Mouse (Mus musculus) embryonic facial prominence, embryonic 12.5 days (tissue): ENCODE data around the gene Polr3g. TPM values are rescaled to one million over a fixed set of nuclear protein-coding genes. Genes with fewer than 3 reads are reported as not detected.

Experiments
- ATAC-seq: fragments of 200-750 bp; cut with Nextera tagmentation; 2 replicates; pipeline ENCODE4 v1.8.0; 2017; ENCODE audit not compliant: insufficient number of reproducible peaks, insufficient read depth, low FRiP score, low TSS enrichment
- H3K27ac ChIP-seq: fragments of 300-500 bp; sonication (generic); 2 replicates; pipeline ENCODE4 v1.5.1; 2016; ENCODE audit warnings: mild to moderate bottlenecking
- H3K27me3 ChIP-seq: fragments of 300-500 bp; sonication (generic); 2 replicates; pipeline ENCODE4 v1.6.1; 2016; ENCODE audit warnings: mild to moderate bottlenecking, moderate library complexity
- H3K36me3 ChIP-seq: fragments of 300-500 bp; sonication (generic); 2 replicates; pipeline ENCODE4 v1.6.1; 2016; ENCODE audit warnings: mild to moderate bottlenecking
- H3K4me1 ChIP-seq: fragments of 300-500 bp; sonication (generic); 2 replicates; pipeline ENCODE4 v1.6.1; 2016
- H3K4me2 ChIP-seq: fragments of 300-500 bp; sonication (generic); replicated peaks from 2 replicates; pipeline ENCODE4 v1.6.1; 2016; ENCODE audit warnings: mild to moderate bottlenecking, moderate library complexity
- H3K4me3 ChIP-seq: fragments of 300-500 bp; sonication (generic); 2 replicates; pipeline ENCODE4 v1.5.1; 2016; ENCODE audit warnings: mild to moderate bottlenecking
- H3K9ac ChIP-seq: fragments of 300-500 bp; sonication (generic); 2 replicates; pipeline ENCODE4 v1.6.1; 2016; ENCODE audit warnings: mild to moderate bottlenecking, moderate library complexity
- H3K9me3 ChIP-seq: fragments of 300-500 bp; sonication (generic); 2 replicates; pipeline ENCODE4 v1.6.1; 2016; ENCODE audit warnings: mild to moderate bottlenecking, moderate library complexity
- WGBS: fragments of 180-500 bp; shearing (Covaris S2); methylation state at CpG from one replicate; pipeline ENCODE4 v1.1.7; 2016; 5-methylcytosine and 5-hydroxymethylcytosine counted together
- polyA plus RNA-seq: library from polyadenylated mRNA; unstranded; fragments of >200 nt; fragmentation: Nextera tagmentation; extraction: Ambion mirVana; gene quantifications from 2 replicates; pipeline ENCODE4 v1.2.1, GENCODE M21; 2016

Polr3g gene
- polyA plus RNA-seq, 1 experiment from 2014 or later = 17.2 TPM

DNA sequence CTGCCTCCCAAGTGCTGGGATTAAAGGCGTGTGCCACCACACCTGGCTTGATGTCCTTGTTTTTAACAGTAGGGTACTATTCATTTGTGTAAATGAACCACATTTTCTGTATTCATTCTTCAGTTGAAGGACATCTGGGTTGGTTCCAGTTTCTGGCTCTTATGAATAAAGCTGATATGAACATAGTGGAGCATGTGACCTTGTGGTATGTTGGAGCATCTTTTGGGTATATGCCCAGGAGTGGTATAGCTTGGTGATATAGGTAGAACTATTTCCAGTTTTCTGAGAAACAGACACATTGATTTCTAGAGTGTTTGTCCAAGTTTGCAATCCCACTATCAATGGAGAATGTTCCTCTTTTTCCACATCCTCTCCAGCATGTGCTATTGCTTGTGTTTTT, 3.1 kb upstream of the Polr3g start:
- no peak overlapping the region for H3K4me3 ChIP-seq
- H3K9me3 ChIP-seq = no peaks in the 10 kb centered on the region
- no peak overlapping the region for H3K27ac ChIP-seq
- H3K36me3 ChIP-seq = no peaks in the 10 kb centered on the region
- no peak overlapping the region for H3K4me2 ChIP-seq
- no peak for ATAC-seq
- peaks cover 2% of the 10 kb centered on the region; the same call in 1 of the 2 replicates for H3K27me3 ChIP-seq
- 90% methylated on average over 1 of the region's 1 CpGs for WGBS
- no peaks in the 10 kb centered on the region for H3K4me1 ChIP-seq
- no peak overlapping the region for H3K9ac ChIP-seq

DNA sequence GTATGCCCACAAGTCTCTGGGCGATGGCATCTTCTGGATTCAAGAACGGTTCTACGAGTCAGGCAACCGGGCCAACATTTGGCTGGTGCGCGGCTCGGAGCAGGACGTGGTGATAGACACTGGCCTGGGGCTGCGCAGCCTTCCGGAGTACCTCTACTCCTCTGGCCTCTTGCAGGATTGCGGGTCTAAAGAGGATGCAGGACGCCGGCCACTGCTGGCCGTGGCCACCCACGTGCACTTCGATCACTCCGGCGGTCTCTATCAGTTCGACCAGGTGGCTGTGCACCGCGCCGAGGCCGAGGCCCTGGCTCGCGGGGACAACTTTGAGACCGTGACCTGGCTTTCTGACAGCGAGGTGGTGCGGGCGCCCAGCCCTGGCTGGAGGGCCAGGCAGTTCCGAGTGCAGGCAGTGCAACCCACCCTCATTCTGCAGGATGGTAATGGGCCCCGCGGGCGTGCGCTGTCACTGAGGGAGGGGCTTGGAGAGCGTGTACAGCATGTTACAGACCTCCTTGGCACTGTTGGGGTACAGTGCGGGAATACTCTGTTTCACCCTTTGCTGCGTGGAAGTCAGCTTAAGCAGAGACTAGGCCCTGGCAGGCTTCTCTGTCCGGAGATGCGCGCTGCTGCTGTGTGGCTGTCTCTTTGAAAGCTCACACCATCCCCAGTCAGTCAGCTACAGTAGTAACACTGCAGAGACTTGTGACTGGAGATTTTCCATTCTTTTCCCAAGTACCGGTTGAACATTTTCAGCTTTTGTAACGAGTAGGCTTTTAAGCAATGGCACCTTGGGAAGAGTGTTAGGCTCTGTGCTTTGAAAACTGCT, 946 bp upstream of the Polr3g start:
- Histone ChIP-seq H3K9ac (peak overlapping the region; percentile 67), H3K36me3 (no peaks in the 10 kb centered on the region), H3K4me3 (peak overlapping the region; percentile 81), H3K27ac (peak overlapping the region; percentile 86), H3K4me1 (no peaks in the 10 kb centered on the region), H3K4me2 (peak overlapping the region; percentile 100), H3K9me3 (no peaks in the 10 kb centered on the region), H3K27me3 (peaks cover 2% of the 10 kb centered on the region; the same call in 1 of the 2 replicates)
- ATAC-seq = peak; percentile 59
- under 1% methylated on average over 42 of the region's 42 CpGs for WGBS

DNA sequence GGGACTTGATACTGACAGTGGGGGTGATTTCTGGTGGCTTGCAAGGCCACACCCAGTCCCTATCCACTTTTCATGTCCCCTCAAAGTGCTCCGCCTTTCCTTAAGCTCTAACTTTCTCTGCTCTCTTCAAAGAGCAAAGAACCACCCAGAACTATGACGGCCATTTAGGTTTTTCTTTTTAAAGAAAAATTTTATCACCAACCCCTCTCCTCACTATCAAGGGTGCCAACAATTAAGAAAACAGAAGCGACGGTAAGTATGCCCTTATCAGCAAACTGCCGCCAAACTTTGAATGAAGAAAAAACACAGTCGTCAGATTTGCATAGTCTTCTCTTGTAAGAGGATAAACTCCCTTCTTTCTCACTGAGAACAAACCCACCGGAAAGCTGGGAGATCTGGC, 547 bp downstream of the Polr3g start:
- 0% methylated on average over 7 of the region's 7 CpGs for whole genome bisulfite sequencing
- ATAC-seq = no peak
- Histone ChIP-seq H3K4me1 (no peaks in the 10 kb centered on the region), H3K4me3 (peak overlapping the region; percentile 81), H3K9me3 (no peaks in the 10 kb centered on the region), H3K27ac (no peak overlapping the region), H3K9ac (peak overlapping the region; percentile 67), H3K27me3 (peaks cover 2% of the 10 kb centered on the region; the same call in 1 of the 2 replicates), H3K4me2 (peak overlapping the region; percentile 100), H3K36me3 (no peaks in the 10 kb centered on the region)

DNA sequence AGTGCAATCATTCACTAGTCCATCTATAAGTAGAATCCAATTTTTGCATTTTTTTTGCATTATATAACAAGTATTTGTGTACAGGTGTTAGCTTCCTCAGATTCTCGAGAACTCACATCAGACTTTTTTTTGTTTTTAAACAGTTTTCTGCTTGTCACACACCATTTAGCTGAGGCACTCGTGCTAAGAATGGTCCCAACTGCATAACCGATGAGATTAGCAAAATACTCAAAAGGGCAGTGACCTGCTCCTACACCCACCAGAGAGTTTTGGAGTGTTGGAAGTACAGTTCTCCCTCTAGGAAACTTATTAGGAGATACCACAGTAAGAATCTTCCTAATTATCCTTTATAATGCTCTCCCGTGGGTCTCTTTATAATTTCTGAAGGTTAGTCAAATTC, 1.0 kb downstream of the Polr3g start:
- no peak for ATAC-seq
- Histone ChIP-seq H3K36me3 (no peaks in the 10 kb centered on the region), H3K4me2 (peak overlapping the region; percentile 100), H3K9ac (peak overlapping the region; percentile 67; the same call in 1 of the 2 replicates), H3K4me1 (no peaks in the 10 kb centered on the region), H3K27ac (no peak overlapping the region), H3K9me3 (no peaks in the 10 kb centered on the region), H3K4me3 (peak overlapping the region; percentile 81), H3K27me3 (peaks cover 2% of the 10 kb centered on the region; the same call in 1 of the 2 replicates)
- WGBS = 32% methylated on average over 4 of the region's 4 CpGs

DNA sequence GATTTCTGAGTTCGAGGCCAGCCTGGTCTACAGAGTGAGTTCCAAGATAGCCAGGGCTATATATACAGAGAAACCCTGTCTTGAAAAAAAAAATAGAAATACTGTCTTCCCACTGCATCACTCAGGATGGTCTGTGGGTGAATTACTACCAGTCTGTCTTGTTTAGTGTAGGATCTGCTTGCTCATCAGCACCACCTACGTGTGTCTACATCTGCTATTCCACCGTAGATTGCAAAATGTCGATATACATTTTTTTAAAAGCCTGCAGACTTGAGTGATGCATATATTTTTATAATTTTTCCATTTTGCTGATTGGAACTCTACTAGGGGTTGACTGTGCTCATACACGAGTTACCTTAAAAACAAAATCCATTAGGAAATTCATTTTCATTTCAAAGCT, 4.5 kb downstream of the Polr3g start:
- H3K4me1 ChIP-seq = no peaks in the 10 kb centered on the region; the same call in 1 of the 2 replicates
- no peak overlapping the region for H3K9ac ChIP-seq
- no peaks in the 10 kb centered on the region for H3K9me3 ChIP-seq
- ATAC-seq = no peak
- H3K4me2 ChIP-seq = no peak overlapping the region
- no peak overlapping the region for H3K27ac ChIP-seq
- no peak overlapping the region for H3K4me3 ChIP-seq
- WGBS = 94% methylated on average over 5 of the region's 5 CpGs
- H3K27me3 ChIP-seq = no peaks in the 10 kb centered on the region
- no peaks in the 10 kb centered on the region for H3K36me3 ChIP-seq

DNA sequence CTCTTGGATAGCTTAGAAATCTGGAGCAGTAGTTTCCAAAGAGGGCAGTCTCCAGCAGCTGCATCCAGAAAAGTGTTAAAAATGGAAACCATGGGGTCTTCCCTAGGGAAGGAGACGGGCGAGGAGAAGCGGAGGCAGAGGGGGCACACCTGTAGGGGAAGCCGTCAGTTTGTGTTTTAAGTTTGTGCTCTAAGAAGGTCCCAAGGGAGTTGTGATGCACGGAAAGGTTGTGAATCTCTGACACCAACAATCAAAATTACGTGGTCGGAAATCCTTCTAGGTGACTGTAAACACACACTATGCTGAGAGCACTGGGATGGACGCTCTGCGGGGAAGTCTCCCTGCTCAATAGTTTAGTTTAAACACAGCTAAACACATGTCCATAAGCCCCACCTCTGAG, 7.2 kb downstream of the Polr3g start:
- no peak overlapping the region for H3K27ac ChIP-seq
- H3K4me2 ChIP-seq = no peak overlapping the region
- no peaks in the 10 kb centered on the region for H3K36me3 ChIP-seq
- no peak for ATAC-seq
- H3K9me3 ChIP-seq = no peaks in the 10 kb centered on the region
- 80% methylated on average over 9 of the region's 9 CpGs for WGBS
- no peaks in the 10 kb centered on the region; the same call in 1 of the 2 replicates for H3K4me1 ChIP-seq
- H3K9ac ChIP-seq = no peak overlapping the region
- no peaks in the 10 kb centered on the region for H3K27me3 ChIP-seq
- no peak overlapping the region for H3K4me3 ChIP-seq

DNA sequence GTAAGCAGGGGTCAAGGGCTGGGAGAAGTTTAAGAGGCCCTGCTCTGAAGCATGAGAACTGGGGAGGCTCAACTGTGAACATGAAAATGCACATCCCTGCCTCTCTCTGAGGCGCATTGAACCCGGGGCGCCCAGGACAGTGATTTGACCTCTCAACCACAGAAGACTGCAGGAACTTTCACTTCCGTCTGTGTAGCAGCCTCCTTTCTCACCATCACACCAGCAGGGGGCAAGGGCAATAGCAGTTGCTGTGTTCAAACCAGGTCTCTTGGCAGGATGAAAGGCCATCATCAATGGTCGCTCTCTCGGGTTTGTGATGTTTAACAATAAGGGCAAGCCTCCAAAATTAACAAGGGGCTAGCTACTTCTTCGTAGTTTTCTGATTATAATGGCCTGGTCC, 7.7 kb downstream of the Polr3g start:
- Histone ChIP-seq H3K27me3 (no peaks in the 10 kb centered on the region), H3K27ac (no peak overlapping the region), H3K4me2 (no peak overlapping the region), H3K36me3 (no peaks in the 10 kb centered on the region), H3K9ac (no peak overlapping the region), H3K4me3 (no peak overlapping the region), H3K9me3 (no peaks in the 10 kb centered on the region), H3K4me1 (no peaks in the 10 kb centered on the region; the same call in 1 of the 2 replicates)
- no peak for ATAC-seq
- 79% methylated on average over 7 of the region's 7 CpGs for WGBS

DNA sequence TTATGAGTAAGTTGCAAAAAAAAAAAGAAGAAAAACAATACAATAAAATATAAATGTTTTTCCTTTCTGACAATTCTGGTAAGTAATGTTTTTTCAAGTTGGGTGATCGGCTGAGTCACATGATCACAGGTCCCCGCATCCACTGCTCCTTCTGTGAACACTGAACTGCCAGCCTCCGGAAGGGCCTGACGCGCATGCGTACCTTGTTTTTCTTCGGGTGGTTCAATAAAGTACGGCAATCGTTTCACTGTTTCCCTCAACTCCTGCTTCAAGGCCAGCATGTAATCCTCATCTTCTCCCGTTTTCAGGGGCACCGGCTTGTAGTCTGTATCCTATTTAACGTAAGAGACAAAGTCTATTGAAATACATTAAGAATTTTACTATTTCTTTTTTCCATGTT, 16.4 kb downstream of the Polr3g start:
- no peaks in the 10 kb centered on the region for H3K9me3 ChIP-seq
- H3K27ac ChIP-seq = no peak overlapping the region
- H3K9ac ChIP-seq = no peak overlapping the region
- no peak overlapping the region for H3K4me2 ChIP-seq
- no peaks in the 10 kb centered on the region for H3K4me1 ChIP-seq
- H3K36me3 ChIP-seq = no peaks in the 10 kb centered on the region
- no peak for ATAC-seq
- H3K4me3 ChIP-seq = no peak overlapping the region
- H3K27me3 ChIP-seq = no peaks in the 10 kb centered on the region
- 95% methylated on average over 12 of the region's 12 CpGs for WGBS

DNA sequence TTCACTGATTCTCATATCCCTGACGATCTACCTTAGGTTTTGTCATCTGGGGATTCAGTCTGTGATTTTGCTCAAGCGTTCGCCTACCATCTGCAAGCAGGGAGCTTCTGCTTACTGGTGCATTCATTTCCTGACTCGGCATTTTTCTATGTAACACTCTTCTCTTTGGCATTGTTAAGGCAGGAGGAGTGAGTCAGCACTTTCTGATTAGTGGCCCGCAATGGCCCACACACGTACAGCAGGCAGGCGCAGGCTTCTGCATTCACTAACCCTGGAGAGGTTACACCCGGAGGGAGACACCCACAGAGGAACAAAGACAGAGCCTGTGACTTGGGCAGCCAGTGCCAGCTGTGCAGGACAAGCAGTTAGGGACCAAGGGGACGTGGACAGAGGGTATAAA, 19.2 kb downstream of the Polr3g start:
- Histone ChIP-seq H3K27ac (no peak overlapping the region), H3K9me3 (no peaks in the 10 kb centered on the region), H3K36me3 (no peaks in the 10 kb centered on the region), H3K4me3 (no peak overlapping the region), H3K4me1 (no peaks in the 10 kb centered on the region), H3K9ac (no peak overlapping the region), H3K4me2 (no peak overlapping the region), H3K27me3 (no peaks in the 10 kb centered on the region)
- no peak for ATAC-seq
- 62% methylated on average over 9 of the region's 9 CpGs for WGBS

DNA sequence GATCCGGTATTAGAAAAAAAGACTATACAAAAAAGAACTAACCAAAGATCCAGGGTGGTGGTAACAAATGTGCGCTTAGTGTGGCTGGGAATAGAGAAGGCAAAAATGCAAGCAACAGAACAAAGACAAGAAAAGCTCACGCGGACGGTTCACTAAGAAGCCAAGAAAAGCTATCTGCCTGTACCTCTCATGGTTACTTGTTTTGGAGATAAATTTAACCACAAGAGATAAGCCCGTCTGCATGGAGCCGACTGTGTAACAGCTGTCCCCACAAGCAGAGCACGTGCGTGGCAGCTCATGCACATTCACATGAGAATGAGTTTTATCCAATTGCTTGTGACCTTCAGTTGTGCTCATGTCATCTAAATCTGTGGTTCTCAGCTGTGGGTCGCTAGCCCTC, 20.3 kb downstream of the Polr3g start:
- H3K9ac ChIP-seq = no peak overlapping the region
- no peak overlapping the region for H3K27ac ChIP-seq
- no peaks in the 10 kb centered on the region for H3K27me3 ChIP-seq
- no peak for ATAC-seq
- no peaks in the 10 kb centered on the region for H3K9me3 ChIP-seq
- no peaks in the 10 kb centered on the region for H3K36me3 ChIP-seq
- H3K4me3 ChIP-seq = no peak overlapping the region
- H3K4me1 ChIP-seq = no peaks in the 10 kb centered on the region
- 85% methylated on average over 10 of the region's 10 CpGs for WGBS
- no peak overlapping the region for H3K4me2 ChIP-seq

DNA sequence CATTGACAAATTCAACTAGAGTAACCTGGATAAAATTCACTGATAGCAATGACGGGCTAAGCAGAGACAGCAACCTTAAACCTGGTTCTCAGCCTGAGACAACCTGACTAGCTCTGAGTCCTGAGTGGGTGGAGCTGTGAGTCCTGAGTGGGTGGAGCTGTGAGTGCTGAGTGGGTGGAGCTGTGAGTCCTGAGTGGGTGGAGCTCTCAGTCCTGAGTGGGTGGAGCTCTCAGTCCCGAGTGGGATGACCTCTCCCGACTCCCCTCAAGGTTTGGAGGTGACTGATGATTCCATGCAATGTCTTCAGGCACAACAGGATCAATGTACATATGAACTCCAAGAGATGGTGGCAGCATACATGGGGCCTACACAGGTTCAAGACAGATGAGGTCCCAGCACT, 21.2 kb downstream of the Polr3g start:
- no peak for ATAC-seq
- Histone ChIP-seq H3K9ac (no peak overlapping the region), H3K9me3 (no peaks in the 10 kb centered on the region), H3K4me2 (no peak overlapping the region), H3K4me1 (no peaks in the 10 kb centered on the region), H3K27me3 (no peaks in the 10 kb centered on the region), H3K36me3 (no peaks in the 10 kb centered on the region), H3K4me3 (no peak overlapping the region), H3K27ac (no peak overlapping the region)
- WGBS = 90% methylated on average over 3 of the region's 3 CpGs

DNA sequence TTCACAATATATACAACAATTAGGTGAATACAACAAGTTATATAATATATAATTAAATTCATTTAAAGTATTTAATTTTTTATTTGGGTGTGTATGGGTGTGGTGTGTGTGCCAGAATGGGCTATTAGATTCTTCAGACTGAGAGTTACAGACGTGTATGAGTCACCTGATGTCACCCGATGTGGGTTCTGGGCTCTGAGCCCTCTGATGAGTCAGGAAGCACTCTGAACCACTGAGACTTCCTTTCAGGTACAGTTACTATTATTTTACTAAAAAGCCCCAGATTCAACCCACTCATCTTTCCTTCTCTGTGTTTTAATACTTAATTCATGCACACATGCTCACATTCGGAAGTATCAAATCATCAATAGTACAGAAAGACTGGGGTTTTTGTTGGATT, 25.9 kb downstream of the Polr3g start:
- H3K36me3 ChIP-seq = peaks cover 7% of the 10 kb centered on the region; the same call in 1 of the 2 replicates
- H3K4me1 ChIP-seq = 0 out of 2 replicates have a peak, but pooled peaks cover 5% of the 10 kb centered on the region
- 93% methylated on average over 3 of the region's 3 CpGs for WGBS
- H3K9me3 ChIP-seq = no peaks in the 10 kb centered on the region
- ATAC-seq = no peak
- H3K9ac ChIP-seq = no peak overlapping the region
- H3K27me3 ChIP-seq = no peaks in the 10 kb centered on the region
- no peak overlapping the region for H3K27ac ChIP-seq
- H3K4me2 ChIP-seq = no peak overlapping the region
- H3K4me3 ChIP-seq = no peak overlapping the region
